Mouse (Mus musculus) stomach, embryonic 16.5 days (tissue): ENCODE measurements at regions not wholly inside any gene's neighbourhood (a gene's known extent, or its start where the extent isn't known, plus 50 kb on each side); places are given as distances from the start of the nearest gene placed in this dataset.

Source experiments
- ATAC-seq: fragments of 200-750 bp; cut with Nextera tagmentation; 2 replicates; pipeline ENCODE4 v1.8.0; 2017; ENCODE audit warnings: moderate number of reproducible peaks, moderate TSS enrichment; ENCODE audit not compliant: insufficient read depth, low FRiP score
- H3K27ac ChIP-seq: fragments of 300-500 bp; sonication (generic); 2 replicates; pipeline ENCODE4 v1.5.1; 2014; ENCODE audit warnings: low read length
- H3K27me3 ChIP-seq: fragments of 300-500 bp; sonication (generic); 2 replicates; pipeline ENCODE4 v1.6.1; 2014; ENCODE audit warnings: low read length, control low read depth, mixed read lengths; ENCODE audit not compliant: control insufficient read depth, insufficient read depth
- H3K36me3 ChIP-seq: fragments of 300-500 bp; sonication (generic); 2 replicates; pipeline ENCODE4 v1.6.1; 2014; ENCODE audit warnings: low read length; ENCODE audit not compliant: control insufficient read depth, insufficient read depth
- H3K4me1 ChIP-seq: fragments of 300-500 bp; sonication (generic); 2 replicates; pipeline ENCODE4 v1.6.1; 2014; ENCODE audit warnings: low read length, control low read depth, mixed read lengths; ENCODE audit not compliant: control insufficient read depth, insufficient read depth
- H3K4me2 ChIP-seq: fragments of 300-500 bp; sonication (generic); 2 replicates; pipeline ENCODE4 v1.6.1; 2014; ENCODE audit warnings: low read depth, low read length, mixed read lengths
- H3K4me3 ChIP-seq: fragments of 300-500 bp; sonication (generic); replicated peaks from 2 replicates; pipeline ENCODE4 v1.5.1; 2014; ENCODE audit warnings: mild to moderate bottlenecking, low read length
- H3K9ac ChIP-seq: fragments of 300-500 bp; sonication (generic); 2 replicates; pipeline ENCODE4 v1.6.1; 2014; ENCODE audit warnings: low read length
- H3K9me3 ChIP-seq: fragments of 300-500 bp; sonication (generic); replicated peaks from 2 replicates; pipeline ENCODE4 v1.6.1; 2016; ENCODE audit warnings: low read length, control low read depth; ENCODE audit not compliant: control insufficient read depth
- WGBS: fragments of 180-500 bp; shearing (Covaris S2); extraction: QIAGEN DNeasy Blood & Tissue Kit; methylation state at CpG from one replicate; pipeline ENCODE4 v1.1.7; 2014; 5-methylcytosine and 5-hydroxymethylcytosine counted together

DNA sequence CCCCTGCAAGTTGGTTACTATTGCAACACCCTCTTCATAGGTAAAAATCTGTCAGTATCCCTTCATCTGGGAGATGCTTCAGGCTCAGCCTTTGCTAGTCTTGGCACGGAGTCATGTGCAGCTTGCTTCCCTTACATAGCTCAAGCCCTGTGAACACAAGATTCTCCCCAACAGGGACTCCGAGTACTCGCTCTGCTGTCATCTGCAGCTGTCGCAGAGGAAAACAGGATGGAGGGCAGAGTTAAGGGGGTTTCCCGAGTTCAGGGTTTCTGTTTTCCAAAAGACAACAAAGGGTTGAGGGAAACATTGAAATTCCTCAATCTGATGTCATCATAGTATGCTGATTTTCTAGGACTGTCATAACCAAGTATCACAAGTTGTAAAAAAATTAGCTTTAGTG, 116.3 kb upstream of the Hnrnpa3 start:
- H3K4me3 ChIP-seq: no peak overlapping the region
- no peak for ATAC-seq
- 57% methylated on average over 5 of the region's 5 CpGs for WGBS
- H3K27ac ChIP-seq: no peak overlapping the region
- no peak overlapping the region for H3K4me2 ChIP-seq
- H3K9ac ChIP-seq: no peak overlapping the region
- H3K27me3 ChIP-seq: no peaks in the 10 kb centered on the region
- H3K4me1 ChIP-seq: no peaks in the 10 kb centered on the region
- no peaks in the 10 kb centered on the region for H3K36me3 ChIP-seq
- H3K9me3 ChIP-seq: no peaks in the 10 kb centered on the region; the same call in 1 of the 2 replicates

DNA sequence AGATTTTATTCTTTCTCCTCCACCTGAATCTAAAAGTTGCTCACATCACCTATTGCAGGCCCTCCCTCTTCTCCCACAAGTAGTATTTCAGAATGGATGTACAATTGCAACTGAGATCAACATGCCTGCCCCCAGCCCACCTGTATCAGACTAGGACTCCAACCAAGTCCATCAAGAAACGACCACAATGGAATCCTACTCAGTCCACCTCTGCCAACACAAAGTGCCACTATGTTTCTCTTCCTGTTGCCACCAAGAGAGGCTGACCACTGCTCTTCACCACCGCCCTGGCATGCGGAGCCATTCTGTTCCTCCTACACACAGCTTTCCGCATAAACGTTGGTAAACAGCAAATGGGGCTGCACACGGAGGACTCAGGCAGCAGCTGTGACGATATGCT, 113.1 kb upstream of the Hnrnpa3 start:
- H3K36me3 ChIP-seq: no peaks in the 10 kb centered on the region
- 81% methylated on average over 7 of the region's 7 CpGs for WGBS
- no peak for ATAC-seq

DNA sequence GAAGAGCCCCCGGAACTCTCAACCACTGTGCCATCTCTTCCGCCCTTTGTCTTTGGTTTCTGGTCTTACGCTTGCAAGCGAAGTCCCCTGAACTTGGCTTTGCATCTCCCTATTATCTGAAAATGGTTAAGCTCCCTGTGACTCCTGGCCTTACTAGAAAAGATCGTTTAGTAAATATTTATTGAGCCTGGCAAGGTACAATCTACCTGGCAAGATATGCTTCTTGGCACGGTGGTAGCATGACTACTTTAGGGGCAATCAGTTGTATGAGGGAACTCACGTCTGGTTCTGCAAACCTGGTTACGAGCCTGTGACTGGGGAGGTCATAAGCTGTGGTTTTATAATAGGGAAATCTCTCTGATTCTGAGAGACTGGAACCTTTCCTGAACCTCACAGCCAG, 103.4 kb upstream of the Hnrnpa3 start:
- H3K27ac ChIP-seq: no peak overlapping the region
- WGBS: 82% methylated on average over 8 of the region's 8 CpGs
- no peak for ATAC-seq

More for the DNA sequence above, 113.1 kb upstream of the Hnrnpa3 start:
- Histone ChIP-seq H3K4me1 (no peaks in the 10 kb centered on the region), H3K9ac (no peak overlapping the region), H3K4me2 (no peak overlapping the region), H3K27me3 (no peaks in the 10 kb centered on the region), H3K4me3 (no peak overlapping the region), H3K9me3 (no peaks in the 10 kb centered on the region; the same call in 1 of the 2 replicates), H3K27ac (no peak overlapping the region)

DNA sequence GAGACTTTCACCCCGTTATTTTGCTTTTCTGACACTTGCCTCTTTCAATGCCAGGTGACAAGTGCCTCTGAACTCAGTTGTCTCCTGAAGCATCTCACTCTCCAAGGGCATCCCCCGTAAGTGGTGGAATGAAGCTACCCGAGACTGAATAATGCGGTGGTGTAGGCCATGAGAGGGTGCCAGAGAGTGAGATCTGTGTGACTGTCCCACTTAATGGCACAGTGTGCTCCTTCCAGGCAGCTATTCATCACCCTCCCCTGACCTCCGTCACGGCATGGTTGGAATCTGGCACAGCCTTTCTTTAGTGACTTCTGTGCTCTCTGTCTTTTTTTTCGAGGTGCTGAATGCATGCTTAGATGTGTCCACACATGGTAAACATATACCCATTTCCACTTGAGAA, 102.3 kb upstream of the Hnrnpa3 start:
- Histone ChIP-seq H3K4me2 (no peak overlapping the region), H3K4me1 (no peaks in the 10 kb centered on the region), H3K36me3 (no peaks in the 10 kb centered on the region), H3K4me3 (no peak overlapping the region), H3K27ac (no peak overlapping the region), H3K27me3 (no peaks in the 10 kb centered on the region), H3K9me3 (no peaks in the 10 kb centered on the region), H3K9ac (no peak overlapping the region)
- WGBS: 58% methylated on average over 7 of the region's 7 CpGs
- no peak for ATAC-seq

More for the DNA sequence above, 103.4 kb upstream of the Hnrnpa3 start:
- Histone ChIP-seq H3K9me3 (no peaks in the 10 kb centered on the region), H3K4me3 (no peak overlapping the region), H3K9ac (no peak overlapping the region), H3K4me1 (no peaks in the 10 kb centered on the region), H3K27me3 (no peaks in the 10 kb centered on the region), H3K36me3 (no peaks in the 10 kb centered on the region), H3K4me2 (no peak overlapping the region)

DNA sequence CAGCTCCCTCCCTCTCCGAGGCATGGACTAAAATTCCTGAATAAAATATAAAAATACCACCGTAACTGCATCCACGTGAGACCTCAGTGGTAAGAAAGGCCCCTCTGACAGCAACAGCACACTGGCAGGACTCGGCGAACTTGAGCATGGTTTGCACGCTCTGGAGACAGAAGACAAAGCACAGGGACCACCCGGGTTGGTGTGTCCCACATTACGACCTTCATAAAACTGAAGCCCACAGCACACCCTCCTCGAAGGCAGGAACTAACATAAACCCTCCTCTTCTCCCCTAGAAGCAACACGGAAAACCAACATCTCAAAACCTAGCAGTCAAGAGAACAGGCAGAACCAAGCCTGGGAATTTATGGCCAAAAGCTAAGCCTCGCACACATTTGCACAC, 101.7 kb upstream of the Hnrnpa3 start:
- Histone ChIP-seq H3K27ac (no peak overlapping the region), H3K36me3 (no peaks in the 10 kb centered on the region), H3K4me3 (no peak overlapping the region), H3K9ac (no peak overlapping the region), H3K9me3 (no peaks in the 10 kb centered on the region), H3K27me3 (no peaks in the 10 kb centered on the region), H3K4me2 (no peak overlapping the region), H3K4me1 (no peaks in the 10 kb centered on the region)
- WGBS: 64% methylated on average over 11 of the region's 11 CpGs
- ATAC-seq: no peak

DNA sequence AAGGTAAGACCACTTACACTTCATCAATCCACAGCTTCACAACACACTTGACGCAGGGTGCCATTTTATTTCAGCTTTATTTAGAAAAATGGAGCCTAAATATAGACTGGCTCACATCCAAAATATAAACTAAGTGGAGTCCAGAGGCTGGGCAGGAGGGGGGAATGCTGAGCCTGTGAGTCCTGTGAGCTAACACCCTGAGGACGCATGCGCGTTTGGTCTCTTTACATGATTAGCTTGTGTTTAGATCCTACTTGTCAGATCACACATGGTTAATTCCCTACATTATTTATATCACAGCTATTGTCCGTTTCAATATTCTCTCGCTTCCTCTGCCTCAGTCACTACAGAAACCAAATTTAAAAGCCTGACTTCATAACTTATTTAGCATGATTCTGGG, 99.1 kb upstream of the Hnrnpa3 start:
- H3K4me1 ChIP-seq: no peaks in the 10 kb centered on the region
- ATAC-seq: peak; percentile 47; the same call in 1 of the 2 replicates
- H3K9ac ChIP-seq: no peak overlapping the region
- H3K27ac ChIP-seq: no peak overlapping the region
- H3K4me3 ChIP-seq: no peak overlapping the region
- no peaks in the 10 kb centered on the region for H3K36me3 ChIP-seq
- WGBS: 43% methylated on average over 6 of the region's 6 CpGs
- no peaks in the 10 kb centered on the region for H3K27me3 ChIP-seq
- no peak overlapping the region for H3K4me2 ChIP-seq
- no peaks in the 10 kb centered on the region for H3K9me3 ChIP-seq

DNA sequence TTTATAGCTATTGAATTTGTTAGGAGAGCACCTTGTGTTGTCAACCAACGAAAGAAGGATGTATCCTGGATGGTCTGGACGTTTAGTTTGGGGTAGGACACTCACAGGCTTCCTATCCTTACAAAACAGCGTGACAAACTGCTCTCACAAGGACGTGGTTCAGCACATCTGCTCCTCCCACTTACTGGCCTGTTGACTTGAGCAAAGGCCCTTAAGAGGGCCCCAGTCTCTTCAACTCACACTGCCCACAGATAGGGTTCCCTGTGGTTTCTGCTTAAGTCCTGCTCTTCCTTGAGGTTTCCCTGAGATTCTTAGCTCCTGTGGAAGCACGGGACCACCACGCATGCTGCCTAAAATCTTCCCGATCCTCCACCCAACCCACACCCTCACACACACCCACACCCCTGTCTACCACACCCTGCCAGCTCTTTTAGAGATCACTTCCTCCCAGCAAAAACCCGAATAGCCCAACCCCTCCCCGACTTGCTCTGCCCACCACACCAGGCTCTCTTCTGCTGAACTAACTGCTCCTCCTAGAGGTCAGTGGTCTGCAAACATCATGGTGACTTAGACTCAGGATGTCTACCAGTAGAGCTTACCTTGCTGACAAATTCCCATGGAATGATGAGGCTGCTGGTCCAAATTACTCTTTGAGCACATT, 95.7 kb upstream of the Hnrnpa3 start:
- Histone ChIP-seq H3K27me3 (no peaks in the 10 kb centered on the region), H3K4me2 (no peak overlapping the region), H3K4me1 (no peaks in the 10 kb centered on the region), H3K9me3 (no peaks in the 10 kb centered on the region), H3K9ac (no peak overlapping the region), H3K36me3 (no peaks in the 10 kb centered on the region), H3K4me3 (no peak overlapping the region), H3K27ac (no peak overlapping the region)
- no peak for ATAC-seq
- WGBS: 50% methylated on average over 9 of the region's 9 CpGs

DNA sequence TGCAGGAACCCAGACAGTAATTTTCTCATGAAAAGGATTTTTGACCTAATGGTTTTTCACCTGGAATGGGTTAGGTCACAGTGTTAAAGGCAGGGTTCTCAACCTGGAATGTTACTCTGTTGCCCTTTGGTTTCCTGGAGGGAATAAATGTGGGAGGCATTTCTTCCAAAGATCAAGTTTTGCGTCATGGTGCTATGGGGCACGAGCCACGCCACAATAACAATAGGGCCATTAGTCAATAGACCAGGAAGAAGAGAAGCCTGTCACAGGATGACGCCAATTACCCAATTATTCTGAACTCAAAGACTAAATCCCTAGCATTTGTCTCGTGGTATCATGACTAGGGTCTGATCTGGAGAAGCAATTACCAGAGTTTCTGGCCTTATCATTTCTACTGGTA, 94.3 kb upstream of the Hnrnpa3 start:
- ATAC-seq: no peak
- Histone ChIP-seq H3K4me1 (no peaks in the 10 kb centered on the region), H3K27me3 (no peaks in the 10 kb centered on the region), H3K36me3 (no peaks in the 10 kb centered on the region), H3K9ac (no peak overlapping the region), H3K27ac (no peak overlapping the region), H3K4me3 (no peak overlapping the region), H3K4me2 (no peak overlapping the region), H3K9me3 (no peaks in the 10 kb centered on the region)
- WGBS: 79% methylated on average over 5 of the region's 5 CpGs

DNA sequence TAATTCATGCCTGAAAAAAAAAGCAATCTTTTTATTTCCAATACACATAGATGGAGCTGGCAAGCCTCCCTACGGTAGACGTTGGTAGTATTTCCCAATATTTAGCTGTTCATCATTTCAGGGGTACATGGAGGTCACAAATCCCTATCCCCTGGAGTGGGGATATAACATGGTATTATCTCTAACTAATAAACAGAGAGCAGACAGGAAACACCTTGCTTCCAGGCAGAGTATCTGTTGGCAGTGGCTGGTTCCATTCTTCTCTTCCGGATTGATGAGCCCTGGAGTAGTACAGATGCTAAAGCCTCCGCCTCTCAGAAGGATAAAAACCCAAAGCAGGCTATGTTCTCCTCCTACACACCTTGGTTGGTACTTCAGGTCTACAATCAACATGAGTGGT, 91.9 kb upstream of the Hnrnpa3 start:
- H3K4me3 ChIP-seq: no peak overlapping the region
- no peaks in the 10 kb centered on the region for H3K27me3 ChIP-seq
- ATAC-seq: no peak
- no peaks in the 10 kb centered on the region for H3K9me3 ChIP-seq
- WGBS: 74% methylated on average over 4 of the region's 4 CpGs
- H3K9ac ChIP-seq: no peak overlapping the region
- H3K4me2 ChIP-seq: no peak overlapping the region
- no peaks in the 10 kb centered on the region for H3K4me1 ChIP-seq
- no peak overlapping the region for H3K27ac ChIP-seq
- no peaks in the 10 kb centered on the region for H3K36me3 ChIP-seq
